Mouse (Mus musculus) gastrocnemius, postnatal 4 days (tissue): ENCODE data around the gene Xdh. TPM values are rescaled to one million over a fixed set of nuclear protein-coding genes. Genes with fewer than 3 reads are reported as not detected.
"Not testable (repeated sequence)": the region's sequence is repeated elsewhere in the genome, so short reads cannot be mapped to it uniquely, and the experiment has no call there.

Source experiments
- DNase-seq, 2 experiments: peaks; one replicate each; pipeline ENCODE4 v3.0.0; 2021 to 2022; ENCODE audit warnings: low spot score in 2 of 2, mixed read lengths in 2 of 2
- total RNA-seq, 2 experiments: library from RNA; stranded (reverse); gene quantifications; 2 replicates each; pipeline ENCODE4 v1.2.3; 2021

The Xdh gene
- total RNA-seq, 2 experiments from 2014 or later: 5.6 to 7.6 TPM

DNA sequence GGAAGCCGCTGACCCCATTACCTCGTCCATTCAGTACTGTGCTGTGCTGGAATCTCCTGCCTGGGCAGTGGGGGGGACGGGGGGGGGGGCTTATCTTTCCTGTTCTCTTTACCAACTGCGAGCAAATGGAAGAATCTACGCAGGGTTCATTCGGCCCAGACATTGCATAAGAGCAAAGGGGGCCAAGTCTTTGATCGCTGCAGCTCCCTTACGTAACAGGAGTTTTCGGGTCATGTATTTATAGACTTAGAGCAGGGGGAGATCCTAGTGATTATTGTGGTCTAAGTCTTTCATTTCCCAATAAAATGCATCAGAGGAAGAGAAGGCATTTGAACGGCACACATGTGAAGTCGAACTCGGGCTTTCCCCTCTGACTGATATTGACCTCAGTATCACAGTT is 66.7 kb downstream of the Xdh start:
- no peak for DNase-seq

GRCm38 (mm10) chr17:73882194-73882593 is 67.8 kb downstream of the Xdh start:
- peak; percentile 48 to 73 for DNase-seq

DNA sequence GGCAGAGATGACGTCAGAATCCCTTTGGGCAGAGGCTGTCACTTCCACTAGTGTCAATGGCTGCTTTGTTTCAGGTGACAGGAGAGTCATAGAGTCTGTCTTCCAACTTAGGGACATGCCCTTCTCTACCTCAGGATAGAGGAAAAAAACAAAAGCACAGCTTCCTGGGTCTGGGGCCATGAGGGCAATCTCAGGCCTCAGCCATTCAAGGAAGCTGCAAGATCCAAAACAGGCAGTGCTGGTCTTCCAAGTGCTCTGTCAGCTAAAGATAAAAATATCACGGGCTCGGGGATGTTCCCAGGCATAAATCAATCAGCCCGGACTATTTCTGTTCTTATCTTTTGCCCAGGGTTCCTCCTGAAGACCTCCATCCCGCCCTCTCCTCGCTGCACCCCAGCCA is 68.7 kb downstream of the Xdh start:
- DNase-seq: no peak

GRCm38 (mm10) chr17:73880286-73880685 is 69.7 kb downstream of the Xdh start:
- no peak for DNase-seq

GRCm38 (mm10) chr17:73879262-73879916 is 70.6 kb downstream of the Xdh start:
- no peak for DNase-seq

- no peak for DNase-seq
Measured at GRCm38 (mm10) chr17:73875674-73876073, 74.3 kb downstream of the Xdh start.

DNA sequence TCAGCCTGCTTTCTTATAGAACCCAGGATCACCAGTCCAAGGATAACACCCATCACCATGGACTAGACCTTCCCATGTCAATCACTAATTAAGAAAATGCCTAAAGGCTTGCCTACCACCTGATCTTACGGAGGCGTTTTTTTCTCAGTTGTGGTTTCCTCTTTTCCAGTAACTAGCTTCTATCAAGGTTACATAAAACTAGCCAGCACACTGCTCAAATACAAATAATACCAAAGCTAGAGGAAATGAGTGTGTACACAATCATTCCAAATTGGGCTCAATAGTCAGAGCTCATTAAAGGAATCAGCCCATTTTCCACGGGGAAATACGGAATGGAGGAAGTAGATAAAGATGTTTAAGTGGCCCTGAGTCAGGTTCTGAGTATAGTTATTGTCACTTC is 74.7 kb downstream of the Xdh start:
- DNase-seq: no peak

DNA sequence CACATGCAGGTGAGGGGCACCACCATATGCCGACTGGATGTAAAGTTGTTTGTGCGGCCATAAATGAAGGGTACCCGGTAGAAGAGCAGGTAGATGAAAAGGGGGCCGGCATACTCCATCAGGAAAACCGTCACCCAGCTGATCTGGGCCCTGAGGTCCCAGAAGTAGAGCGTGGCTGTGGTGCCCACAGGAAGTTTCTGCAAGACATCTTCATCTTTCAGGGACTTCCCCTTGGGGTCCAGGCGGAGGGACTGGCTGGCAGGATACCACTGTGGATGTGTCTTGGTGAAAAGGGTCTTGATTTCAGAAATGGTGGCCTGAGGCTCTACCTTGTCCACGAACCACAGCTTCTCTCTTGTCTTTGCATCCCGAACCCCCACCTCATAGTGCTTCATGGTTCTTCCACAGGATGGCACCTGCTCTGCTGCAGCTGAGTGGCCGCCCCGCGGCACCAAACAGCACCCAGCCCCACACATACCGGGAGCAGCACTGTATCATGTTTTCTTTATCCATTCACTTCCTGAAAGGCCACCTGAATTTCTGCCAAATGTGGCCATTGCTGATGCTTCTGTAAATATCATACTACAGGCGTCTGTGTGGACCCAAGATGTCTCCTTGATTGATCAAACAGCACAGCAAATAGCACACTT is 78.9 kb downstream of the Xdh start:
- no peak for DNase-seq

DNA sequence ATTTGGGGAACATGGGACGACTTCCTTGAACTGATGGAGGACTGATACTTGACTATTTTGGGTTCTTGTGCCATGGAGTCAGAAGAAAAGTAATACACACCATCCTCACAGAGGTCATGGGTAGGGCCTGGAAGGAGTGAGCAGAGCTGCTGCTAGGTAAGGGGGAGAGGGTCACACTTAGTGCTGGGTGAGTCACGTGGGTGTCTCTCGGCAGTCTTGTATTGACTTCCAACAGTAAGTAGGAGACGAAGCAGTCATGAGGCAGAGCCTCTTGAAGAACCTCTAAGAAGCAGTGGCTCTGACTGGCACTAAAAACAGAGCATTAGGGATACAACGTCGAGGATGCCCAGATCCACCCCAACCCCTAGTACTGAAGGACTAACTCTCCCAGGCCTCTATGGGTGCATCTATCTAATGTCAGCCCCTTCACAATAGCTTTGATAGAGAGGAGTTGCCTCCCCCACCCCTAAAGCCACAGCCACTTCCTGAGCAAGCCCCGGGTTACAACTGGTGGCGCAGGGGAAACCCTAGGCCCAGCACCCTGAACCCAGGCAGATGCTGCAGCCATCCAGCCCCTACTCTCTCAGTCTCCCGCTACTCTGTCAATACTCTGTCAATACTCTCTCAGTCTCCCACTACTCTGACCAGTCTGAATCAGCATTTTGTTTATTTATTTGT is 80.8 kb downstream of the Xdh start:
- no peak for DNase-seq

DNA sequence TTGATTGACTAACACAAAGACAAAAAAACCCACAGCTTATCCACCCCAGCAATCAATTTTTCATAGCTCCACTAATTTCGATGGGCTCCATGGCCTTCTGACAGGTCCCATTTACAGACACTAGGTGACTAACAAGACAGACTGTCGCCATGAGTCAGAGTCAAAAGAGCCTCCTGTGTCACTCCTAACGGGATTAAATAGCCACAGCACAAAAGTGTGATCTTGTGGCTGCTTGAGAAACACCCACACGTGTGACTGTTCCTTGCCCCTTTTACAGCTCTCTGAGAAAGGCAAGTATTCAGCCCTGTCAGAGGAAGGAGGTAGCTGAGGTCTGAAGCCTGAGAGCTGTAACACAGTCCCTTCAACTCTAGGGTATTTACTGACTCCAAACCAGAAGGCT is 96.3 kb downstream of the Xdh start:
- DNase-seq: no peak

DNA sequence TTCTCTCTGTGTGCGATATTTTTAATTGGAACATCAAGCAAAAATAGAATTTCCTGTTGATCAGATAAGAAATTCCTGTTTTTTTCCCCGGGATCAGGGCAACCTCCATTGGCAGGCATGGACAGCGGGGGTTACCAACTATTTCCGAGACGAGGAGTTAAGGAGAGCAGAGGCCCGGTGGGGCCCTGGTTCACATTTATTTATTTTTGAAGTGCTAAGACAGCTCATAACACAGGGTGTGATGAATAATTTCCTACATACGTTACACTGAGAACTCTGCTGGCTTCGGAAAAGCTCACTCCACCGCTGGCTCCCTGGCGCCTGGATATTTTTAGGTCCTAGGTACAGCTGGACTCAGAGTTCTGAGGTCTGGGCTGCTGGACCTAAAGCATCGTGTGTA is 97.0 kb downstream of the Xdh start:
- no peak for DNase-seq

DNA sequence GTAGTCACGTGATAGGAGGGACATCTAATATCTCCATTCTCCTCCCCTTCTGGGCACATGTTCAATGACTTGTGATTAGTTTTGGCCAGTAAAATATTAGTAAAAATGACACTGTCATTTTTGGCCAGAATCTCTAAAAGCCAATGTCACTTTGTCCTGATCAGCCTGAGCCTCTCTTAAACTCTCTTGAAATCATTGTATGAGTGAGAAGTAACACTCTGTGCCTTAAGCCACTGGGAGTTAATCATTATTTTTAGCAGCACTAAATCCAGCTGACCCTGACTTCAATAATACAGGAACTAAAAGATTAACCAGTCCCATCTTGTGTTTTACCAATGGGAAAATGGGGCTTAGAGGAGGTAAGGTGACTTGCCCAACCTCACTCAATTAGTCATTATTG is 102.6 kb downstream of the Xdh start:
- DNase-seq: no peak

GRCm38 (mm10) chr17:73845632-73846031 is 104.4 kb downstream of the Xdh start:
- no peak for DNase-seq

- no peak for DNase-seq
Measured at GRCm38 (mm10) chr17:73842963-73843362, 107.0 kb downstream of the Xdh start.

GRCm38 (mm10) chr17:73839876-73840275 is 110.1 kb downstream of the Xdh start:
- DNase-seq: not testable (repeated sequence)

GRCm38 (mm10) chr17:73839086-73839835 is 110.7 kb downstream of the Xdh start:
- no peak for DNase-seq

- DNase-seq: no peak
Measured at GRCm38 (mm10) chr17:73837244-73837643, 112.8 kb downstream of the Xdh start.

GRCm38 (mm10) chr17:73836601-73837000 is 113.4 kb downstream of the Xdh start:
- DNase-seq: no peak
